Mouse (Mus musculus) forelimb bud, embryonic 11.5 days (tissue): Measurements from ENCODE around the gene Pcsk6.
"Not testable (repeated sequence)": the region's sequence is repeated elsewhere in the genome, so short reads cannot be mapped to it uniquely, and the experiment has no call there.

Experiments
- DNase-seq: peaks from one replicate; pipeline ENCODE4 v3.0.0-alpha.2; 2012; ENCODE audit warnings: low read depth, low spot score

The Pcsk6 gene

GRCm38 (mm10) chr7:66048446-66049230 lies 187.1 kb downstream of the Pcsk6 start:
- DNase-seq: no peak

GRCm38 (mm10) chr7:66053946-66054483 lies 192.5 kb downstream of the Pcsk6 start:
- no peak for DNase-seq

DNA sequence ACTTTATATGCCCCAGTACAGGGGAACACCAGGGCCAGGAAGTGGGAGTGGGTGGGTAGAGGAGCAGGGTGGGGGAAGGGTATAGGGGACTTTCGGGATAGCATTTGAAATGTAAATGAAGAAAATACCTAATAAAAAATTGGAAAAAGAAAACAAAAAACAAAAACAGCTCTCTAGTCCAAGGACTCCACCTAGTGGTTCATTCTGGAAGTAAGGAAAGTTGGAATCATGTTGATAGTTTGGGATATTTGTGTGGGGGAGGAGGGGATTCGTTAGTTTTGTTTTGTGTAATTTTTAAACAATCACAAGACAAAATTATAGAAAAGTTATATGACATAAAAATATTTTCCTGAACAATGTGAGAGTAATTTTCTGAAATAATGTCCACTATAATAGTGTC lies 193.8 kb downstream of the Pcsk6 start:
- DNase-seq: not testable (repeated sequence)

GRCm38 (mm10) chr7:66058703-66059102 lies 197.2 kb downstream of the Pcsk6 start, which contains the start of gene Snrpa1:
TSS of gene Snrpa1 (plus strand) at chr7:66059003.
- no peak for DNase-seq

DNA sequence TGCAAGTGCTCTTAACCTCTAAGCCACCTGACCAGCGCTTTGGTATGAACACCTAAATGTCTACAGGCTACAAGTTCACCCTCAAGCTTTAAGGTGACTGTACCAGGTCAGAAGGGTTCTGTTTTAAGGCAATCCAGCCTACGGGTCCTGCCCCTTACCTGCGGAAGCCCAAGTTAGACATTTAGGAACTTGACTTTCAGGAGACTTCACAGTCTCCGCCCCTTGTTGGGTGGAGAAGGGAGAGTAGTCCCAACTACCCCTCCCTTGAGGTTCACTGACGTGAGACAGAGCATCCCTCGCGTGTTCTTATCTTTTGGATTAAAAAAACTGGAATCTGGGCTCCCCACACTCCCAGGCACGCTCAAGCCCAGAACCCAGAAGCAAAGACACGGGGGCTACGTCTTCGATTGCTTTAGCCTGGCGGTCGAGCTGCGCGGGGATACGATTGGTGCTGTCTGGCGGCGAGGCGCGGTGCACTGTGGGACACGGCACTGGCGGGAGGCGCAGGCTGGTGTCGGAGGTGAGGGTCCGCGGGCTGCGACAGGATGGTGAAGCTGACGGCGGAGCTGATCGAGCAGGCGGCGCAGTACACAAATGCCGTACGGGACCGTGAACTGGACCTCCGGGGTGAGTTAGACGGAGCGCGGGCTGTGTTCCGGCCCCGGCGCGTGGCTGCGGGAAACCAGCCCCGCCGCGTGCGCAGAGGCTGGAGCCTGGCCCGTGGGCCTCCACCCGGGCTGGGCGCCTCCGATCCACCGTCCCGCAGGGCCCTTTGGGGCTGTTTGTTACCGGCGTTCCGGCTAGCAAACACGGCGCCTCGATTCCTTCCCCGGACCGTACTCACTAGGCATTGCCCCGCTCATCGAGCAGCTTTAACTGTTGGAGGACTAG lies 198.8 kb downstream of the Pcsk6 start:
- DNase-seq: peak; percentile 85

GRCm38 (mm10) chr7:66061057-66061456 lies 199.5 kb downstream of the Pcsk6 start:
- DNase-seq: no peak

GRCm38 (mm10) chr7:66076411-66076810 lies 214.9 kb downstream of the Pcsk6 start:
- DNase-seq: peak; percentile 32

DNA sequence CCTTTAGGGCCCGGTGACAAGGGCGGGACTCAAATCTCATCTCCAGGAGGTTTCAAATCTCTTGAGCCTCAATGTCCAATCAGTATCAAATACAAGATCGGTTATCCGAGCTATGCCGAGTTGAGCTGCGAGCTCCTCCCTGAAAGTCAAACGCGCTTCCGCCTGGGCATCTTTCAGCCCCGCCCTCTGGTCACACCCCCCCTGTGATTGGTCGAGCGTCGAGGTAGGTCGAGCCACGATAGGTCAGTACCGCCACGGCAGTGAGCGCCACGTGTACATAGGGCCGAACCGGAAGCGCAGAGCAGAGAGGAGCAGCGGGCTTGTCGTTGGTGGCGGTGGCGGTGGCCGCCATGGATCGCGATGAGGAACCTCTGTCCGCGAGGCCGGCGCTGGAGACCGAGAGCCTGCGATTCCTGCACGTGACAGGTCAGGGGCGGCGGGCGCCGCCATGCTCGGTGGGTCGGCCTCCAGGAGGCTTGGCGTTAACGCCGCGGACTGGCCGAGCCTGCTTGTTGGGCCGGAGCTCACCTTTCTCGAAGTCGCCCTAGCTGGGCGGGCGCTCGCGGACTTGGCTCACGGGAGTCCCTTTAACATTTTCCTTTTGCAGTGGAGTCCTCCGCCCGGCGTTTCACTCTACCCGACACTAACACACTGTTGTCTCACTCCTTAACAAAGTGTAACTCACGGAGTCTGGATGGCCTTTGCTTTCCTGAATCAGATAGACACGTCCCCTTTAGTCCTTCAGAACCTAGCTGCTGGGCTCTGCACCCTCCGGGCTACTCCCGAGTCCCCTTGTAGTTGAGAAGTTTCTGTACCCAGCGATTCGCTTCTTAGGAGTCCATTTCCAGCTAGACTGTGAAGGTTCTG lies 218.1 kb downstream of the Pcsk6 start, which contains the start of gene Selenos:
Selenos (plus strand) TSS at position 286 of the 867 bp plus-strand sequence.
- peak; percentile 98 for DNase-seq

GRCm38 (mm10) chr7:66080231-66080613 lies 218.7 kb downstream of the Pcsk6 start:
- DNase-seq: no peak

GRCm38 (mm10) chr7:66083757-66084156 lies 222.2 kb downstream of the Pcsk6 start:
- DNase-seq: no peak

DNA sequence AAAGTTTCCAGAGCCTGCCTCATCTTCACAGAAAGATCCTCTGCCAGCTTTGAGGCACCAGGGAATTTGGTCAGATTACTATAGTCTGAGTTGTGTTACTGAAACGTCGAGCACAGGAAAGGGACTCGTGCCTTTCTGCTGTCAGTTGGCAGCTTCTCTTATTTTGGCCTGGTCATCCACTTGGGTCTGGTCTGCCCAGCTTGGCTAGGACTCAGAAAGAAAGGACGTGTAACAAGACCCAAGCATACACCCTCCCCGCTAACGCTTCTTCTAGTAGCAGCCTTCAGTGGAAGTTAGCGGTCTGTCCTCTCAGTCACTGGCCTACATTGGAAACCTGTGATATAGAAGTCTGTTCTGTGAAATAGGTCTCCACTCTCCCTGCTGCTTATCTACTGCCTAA lies 223.0 kb downstream of the Pcsk6 start:
- no peak for DNase-seq

- no peak for DNase-seq
These were observed 226.1 kb downstream of the Pcsk6 start for GRCm38 (mm10) chr7:66087652-66088051.

DNA sequence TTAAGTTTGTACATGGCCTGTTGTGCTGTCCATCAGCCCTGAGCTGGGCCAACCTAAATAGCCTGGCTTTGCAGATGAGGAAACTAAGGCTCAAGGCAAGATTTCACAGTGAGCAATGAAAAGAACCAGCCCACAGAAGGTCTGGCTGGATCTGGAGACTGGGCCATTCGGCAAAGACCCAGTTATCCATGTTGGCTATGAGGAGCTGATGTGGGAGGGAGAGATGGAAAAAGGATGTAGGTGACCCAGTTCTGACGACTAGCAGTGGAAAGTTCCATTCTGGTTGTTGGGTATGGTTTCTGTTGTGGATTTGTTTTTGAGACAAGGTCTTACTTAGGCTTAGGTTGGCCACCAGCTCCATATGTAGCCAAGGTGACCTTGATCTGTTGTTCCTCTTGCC lies 226.5 kb downstream of the Pcsk6 start:
- DNase-seq: no peak

DNA sequence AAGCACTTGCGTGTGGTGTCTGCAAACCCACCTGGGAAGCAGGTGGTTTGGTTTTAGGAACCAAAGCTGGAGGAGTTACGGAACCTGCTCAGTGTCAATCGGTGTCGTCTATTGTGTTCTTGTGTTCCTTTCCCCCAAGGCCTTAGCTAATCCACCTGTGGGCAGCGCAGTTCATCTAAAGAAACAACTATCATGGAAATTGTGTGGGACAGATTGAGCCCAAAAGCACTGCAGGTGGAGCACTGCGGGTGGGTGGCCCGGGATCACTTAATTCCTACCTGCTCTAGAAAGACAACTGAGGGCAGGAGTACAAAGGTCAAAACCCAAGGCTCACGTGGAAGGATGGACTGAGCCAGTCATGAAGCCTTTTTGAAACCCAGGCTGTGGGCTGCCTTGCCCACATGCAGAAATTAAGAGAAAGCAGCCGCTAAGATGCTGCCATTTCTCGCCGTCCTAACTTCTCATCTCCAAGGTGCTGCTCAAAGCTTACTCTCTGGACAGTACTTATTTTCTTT lies 229.2 kb downstream of the Pcsk6 start:
- DNase-seq: no peak

GRCm38 (mm10) chr7:66091553-66091952 lies 230.0 kb downstream of the Pcsk6 start:
- DNase-seq: no peak

DNA sequence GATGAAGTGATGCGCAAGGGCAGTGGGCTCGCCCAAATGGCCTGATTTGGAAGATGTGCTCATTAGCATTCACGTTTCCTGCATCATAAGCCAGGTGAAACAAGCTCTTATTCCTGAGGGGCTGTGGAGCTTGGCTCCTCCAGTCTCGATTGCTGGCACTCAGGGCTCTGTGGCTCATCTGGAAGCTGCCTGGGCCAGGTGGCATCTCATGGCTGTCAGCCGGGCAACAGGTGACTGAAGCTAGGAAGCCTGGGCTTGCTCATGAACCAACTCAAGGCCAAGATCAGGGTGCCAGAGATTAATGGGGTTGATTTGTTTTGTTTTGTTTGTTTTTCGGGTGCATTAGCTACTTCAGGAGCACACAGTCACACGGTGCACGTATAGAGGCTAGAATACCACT lies 231.1 kb downstream of the Pcsk6 start:
- DNase-seq: no peak

- DNase-seq: no peak
These were observed 232.6 kb downstream of the Pcsk6 start for GRCm38 (mm10) chr7:66094141-66094540.

GRCm38 (mm10) chr7:66098803-66099202 lies 237.3 kb downstream of the Pcsk6 start:
- DNase-seq: no peak
